Mouse (Mus musculus): ENCODE data around the gene Arhgap17.

Gene Arhgap17

DNA sequence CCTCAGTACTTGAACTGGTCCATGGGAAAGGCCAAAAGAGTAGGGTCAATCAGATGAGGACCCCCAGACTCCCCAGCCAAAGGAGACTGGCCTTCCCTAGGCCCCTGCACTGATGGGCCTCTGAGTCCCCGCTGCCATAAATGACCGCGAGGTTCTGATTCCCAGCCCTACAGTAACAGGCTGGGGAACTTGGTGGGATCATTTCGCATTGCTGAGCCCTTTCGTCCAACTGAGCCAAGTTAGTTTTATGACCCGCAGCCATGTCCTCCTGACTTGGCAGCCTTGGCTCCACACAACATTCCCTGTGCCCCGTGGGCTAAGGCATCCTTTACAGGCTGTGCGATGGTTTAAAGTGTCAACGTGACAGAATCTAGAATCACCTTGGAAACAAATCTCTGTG lies 985 bp upstream of the Arhgap17 start:
- in situ Hi-C loops (cut with MboI; ENCODE audit: unreplicated experiment in 2 of 2): no loop called here

DNA sequence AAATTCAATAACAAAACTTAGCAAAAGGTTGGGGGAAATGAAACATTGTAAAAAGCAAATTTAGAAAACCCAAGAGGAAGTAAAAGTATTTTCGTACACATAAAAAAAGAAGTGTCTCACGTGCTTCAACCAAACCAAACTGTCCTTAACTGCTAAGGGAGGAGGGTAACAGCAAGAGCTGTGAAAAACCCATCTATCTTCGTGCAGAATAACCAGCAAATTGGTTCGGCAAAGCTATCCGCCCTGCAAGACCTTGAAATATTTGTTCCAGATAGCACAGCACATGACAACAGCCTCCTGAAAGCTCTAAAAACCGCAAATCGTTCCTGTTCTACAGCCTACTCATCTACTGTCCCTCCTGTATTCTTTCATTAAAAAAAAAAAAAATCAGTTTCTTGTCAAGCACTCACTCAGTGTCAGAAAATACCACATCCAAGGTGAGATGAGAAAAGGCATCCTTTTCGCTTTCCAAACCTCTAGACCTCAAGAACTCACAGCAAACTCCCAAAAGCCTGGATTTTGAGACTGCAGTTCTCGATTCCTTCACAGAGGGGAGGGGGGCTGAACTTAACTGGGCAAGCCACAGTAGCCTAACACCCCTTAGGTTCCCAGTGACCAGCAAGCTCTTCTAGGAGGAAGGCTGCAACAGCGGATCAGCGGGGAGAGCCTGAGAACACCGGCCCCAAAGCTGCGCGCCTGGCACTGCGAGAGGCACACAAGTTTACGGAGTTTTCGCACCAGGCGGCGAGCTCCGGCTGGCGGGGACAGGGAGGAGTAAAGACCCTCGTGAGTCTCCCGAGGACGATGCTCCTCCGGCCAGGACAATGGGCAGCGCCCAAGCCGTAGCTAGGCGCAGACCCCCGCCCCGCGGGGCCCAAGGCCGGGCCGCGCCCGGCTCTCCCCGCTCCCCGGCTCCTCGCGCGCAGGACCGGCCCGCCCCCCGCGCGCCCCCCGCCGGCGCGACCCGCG lies 653 bp downstream of the Arhgap17 start:
- in situ Hi-C loops (cut with MboI; ENCODE audit: unreplicated experiment in 2 of 2): no loop called here

DNA sequence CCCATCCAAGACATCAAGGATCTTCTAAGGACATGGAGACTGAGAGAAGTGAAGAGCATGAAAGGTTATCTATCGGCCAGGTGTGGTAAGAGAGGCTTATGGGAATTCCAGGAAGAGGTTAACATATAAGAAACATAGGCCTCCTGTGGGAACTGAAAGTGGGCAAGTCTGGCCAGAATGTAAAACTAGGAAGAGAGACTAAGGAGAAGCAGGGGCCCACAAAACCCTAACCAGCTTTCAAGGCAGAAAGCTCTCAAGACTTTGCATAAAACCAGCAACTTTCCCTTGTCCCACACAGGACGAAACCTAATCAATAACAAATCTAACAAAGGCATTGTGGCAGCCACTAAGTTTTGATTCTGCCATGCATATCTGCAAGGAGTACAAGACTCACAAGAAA lies 1.5 kb downstream of the Arhgap17 start:
- in situ Hi-C loops (cut with MboI; ENCODE audit: unreplicated experiment in 2 of 2): no loop called here

DNA sequence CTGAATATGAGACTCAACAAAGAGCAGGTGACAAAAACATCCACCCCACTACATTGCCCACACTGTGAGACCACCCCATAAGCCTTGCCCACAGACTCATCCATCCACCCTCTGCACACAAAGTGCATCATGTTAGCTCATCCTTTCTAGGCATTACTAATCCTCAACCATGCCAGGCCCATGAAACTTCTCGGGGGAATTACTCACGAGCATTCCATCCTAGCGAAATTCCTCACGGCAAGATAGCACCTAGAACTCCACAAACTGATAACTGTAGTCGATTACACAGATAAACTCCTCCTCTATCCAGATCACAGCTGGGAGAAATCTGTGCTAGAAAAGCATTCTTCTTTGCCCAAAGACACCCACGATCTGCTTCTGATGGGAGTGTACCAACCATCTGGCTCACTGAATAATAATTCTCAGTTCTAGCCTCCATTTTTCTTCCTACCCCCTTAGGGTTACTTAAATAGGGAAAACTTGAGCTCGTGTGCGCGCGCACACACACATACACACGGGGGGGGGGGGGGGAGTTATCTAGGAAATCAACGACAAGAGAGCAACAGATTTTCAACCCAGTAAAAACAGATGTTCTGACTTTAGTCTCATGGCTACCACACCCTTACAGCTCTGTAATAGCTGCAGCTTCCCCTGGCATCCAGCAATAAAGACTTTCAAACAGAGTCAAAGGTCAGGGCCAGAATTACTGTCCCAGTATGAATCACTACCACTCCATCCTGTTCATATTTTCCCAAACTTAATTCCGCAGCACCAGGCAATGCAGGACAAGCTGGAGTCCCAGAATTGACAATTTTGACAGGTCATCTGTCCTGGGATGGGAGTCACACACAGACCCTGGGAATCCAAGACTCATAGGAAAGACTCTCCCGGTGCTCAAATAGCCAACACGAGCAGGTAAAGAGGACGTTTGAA lies 2.2 kb downstream of the Arhgap17 start:
- in situ Hi-C loops (cut with MboI; ENCODE audit: unreplicated experiment in 2 of 2): no loop called here

DNA sequence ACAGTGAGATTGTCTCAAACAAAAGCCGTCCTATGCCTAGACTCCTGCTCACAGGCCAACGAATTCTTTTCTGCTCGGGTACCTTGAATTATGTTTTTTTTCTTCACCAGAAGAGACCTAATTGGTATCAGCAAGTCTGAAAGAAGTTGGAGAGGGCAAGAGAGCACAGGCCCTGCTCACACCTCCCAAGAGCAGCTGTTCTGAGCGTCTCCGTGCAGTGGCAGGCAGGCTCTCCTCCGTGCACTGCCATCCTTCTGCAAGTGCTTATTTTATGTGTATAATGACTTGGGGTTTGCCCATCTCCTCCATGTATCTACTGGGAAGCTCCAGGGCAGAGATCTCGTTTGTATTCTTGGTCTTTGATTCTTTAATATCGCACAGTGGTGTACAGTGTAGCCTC lies 2.9 kb downstream of the Arhgap17 start:
- in situ Hi-C loops (cut with MboI; ENCODE audit: unreplicated experiment in 2 of 2): no loop called here

- in situ Hi-C loops (cut with MboI; ENCODE audit: unreplicated experiment in 2 of 2): no loop called here
These were observed 3.6 kb downstream of the Arhgap17 start for GRCm38 (mm10) chr7:123365876-123366741.

- in situ Hi-C loops (cut with MboI; ENCODE audit: unreplicated experiment in 2 of 2): no loop called here
These were observed 5.7 kb downstream of the Arhgap17 start for GRCm38 (mm10) chr7:123363971-123364370.

DNA sequence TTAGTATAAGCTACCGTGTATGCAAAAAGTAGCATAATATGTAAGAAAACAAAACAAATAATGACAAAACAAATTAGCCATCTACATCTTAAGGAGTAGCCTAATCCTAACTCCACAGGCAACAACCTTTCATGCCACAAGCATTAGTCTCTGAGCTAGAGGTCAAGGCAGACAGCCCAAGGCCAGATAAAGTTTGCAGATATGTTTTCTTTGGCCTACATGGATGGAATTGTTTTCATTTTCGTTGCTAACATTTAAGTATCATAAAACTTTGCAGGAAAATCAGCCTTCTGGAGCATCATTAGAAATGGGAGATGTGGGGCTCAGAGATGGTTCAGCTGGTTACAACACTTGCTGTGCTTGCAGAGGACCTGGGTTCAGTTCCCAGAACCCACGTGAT lies 6.9 kb downstream of the Arhgap17 start:
- in situ Hi-C loops (cut with MboI; ENCODE audit: unreplicated experiment in 2 of 2): no loop called here

- in situ Hi-C loops (cut with MboI; ENCODE audit: unreplicated experiment in 2 of 2): no loop called here
These were observed 8.3 kb downstream of the Arhgap17 start for GRCm38 (mm10) chr7:123361229-123361980.

DNA sequence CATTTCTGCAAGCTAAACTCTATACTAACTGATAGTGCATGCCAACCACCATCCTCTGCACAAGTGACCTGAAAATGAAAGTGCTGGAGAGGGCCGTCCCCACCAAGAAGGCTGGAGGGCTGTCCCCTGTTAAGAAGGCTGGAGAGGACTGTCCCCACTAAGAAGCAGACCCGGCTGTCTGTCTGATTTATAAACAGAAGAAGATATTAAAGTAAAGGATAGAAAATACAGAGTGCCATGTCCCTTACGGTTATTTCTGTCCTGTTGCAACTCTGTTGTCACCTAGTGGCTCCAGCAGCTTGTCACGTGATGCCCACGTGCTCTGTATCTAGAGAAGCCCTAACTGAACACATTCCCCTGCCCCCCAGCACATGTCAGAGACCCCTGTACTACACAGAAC lies 9.5 kb downstream of the Arhgap17 start:
- in situ Hi-C loops (cut with MboI; ENCODE audit: unreplicated experiment in 2 of 2): no loop called here

GRCm38 (mm10) chr7:123359101-123359500 lies 10.6 kb downstream of the Arhgap17 start:
- in situ Hi-C loops (cut with MboI; ENCODE audit: unreplicated experiment in 2 of 2): no loop called here

DNA sequence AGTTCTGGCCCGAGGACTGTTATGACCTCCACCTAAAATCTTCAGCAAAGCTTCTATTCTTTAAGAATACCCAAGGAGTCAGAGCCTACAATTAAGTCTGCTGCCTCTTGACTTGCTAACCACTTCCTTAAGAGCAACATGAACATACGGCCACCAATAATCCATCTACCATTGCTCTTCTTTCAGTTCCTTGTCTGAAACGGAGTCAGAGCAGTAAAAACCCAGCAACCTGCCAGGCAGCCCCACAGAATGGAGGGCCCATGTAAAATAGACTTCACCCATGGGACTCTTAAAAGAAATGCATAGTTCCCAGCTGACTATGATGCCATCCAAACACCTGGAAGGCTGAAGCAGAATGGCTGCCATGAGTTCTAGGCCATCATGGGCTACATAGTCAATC lies 13.6 kb downstream of the Arhgap17 start:
- in situ Hi-C loops (cut with MboI; ENCODE audit: unreplicated experiment in 2 of 2): no loop called here

DNA sequence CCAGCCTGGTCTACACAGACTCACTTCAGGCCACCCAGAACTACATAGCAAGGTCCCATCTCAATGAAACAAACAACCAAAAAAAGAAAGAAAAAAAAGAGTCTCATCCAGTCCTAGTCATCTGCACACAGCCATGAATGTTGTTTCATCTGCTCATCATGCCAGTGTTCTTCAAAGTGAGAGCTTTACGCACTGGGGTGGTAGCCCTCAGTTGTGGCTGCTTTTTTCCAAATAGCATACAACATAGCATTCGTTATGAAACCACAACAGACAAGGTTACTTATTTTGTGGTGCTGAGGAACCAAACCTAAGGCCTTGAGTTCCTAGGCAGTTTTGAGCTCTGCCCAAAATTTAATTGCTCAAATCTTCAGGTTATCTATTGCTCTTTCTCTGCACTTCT lies 14.9 kb downstream of the Arhgap17 start:
- in situ Hi-C loops (cut with MboI; ENCODE audit: unreplicated experiment in 2 of 2): no loop called here

- in situ Hi-C loops (cut with MboI; ENCODE audit: unreplicated experiment in 2 of 2): no loop called here
These were observed 15.3 kb downstream of the Arhgap17 start for GRCm38 (mm10) chr7:123354392-123354791.

- in situ Hi-C loops (cut with MboI; ENCODE audit: unreplicated experiment in 2 of 2): no loop called here
These were observed 15.8 kb downstream of the Arhgap17 start for GRCm38 (mm10) chr7:123353879-123354278.

GRCm38 (mm10) chr7:123353081-123353480 lies 16.6 kb downstream of the Arhgap17 start:
- in situ Hi-C loops (cut with MboI; ENCODE audit: unreplicated experiment in 2 of 2): no loop called here

DNA sequence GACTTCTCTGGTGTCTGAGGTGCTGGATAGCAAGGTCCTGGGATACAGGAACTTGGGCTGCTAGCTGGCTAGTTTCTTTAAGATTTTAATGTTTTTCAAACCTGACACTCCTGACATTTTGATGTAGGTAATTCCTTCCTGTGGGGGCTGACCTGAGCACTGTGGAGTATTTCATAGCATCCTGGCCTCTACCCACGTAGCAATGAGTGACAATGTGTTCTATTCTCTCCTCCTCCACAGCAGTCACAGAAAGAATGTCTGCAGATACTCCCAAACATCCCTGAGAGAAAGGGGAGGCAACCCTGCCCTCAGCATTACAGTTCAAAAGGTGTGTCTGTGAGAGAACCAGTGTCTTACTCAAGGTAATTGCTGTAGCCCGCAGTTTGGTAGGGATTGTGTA lies 19.5 kb downstream of the Arhgap17 start:
- in situ Hi-C loops (cut with MboI; ENCODE audit: unreplicated experiment in 2 of 2): no loop called here

- in situ Hi-C loops (cut with MboI; ENCODE audit: unreplicated experiment in 2 of 2): no loop called here
These were observed 19.9 kb downstream of the Arhgap17 start for GRCm38 (mm10) chr7:123349813-123350212.

DNA sequence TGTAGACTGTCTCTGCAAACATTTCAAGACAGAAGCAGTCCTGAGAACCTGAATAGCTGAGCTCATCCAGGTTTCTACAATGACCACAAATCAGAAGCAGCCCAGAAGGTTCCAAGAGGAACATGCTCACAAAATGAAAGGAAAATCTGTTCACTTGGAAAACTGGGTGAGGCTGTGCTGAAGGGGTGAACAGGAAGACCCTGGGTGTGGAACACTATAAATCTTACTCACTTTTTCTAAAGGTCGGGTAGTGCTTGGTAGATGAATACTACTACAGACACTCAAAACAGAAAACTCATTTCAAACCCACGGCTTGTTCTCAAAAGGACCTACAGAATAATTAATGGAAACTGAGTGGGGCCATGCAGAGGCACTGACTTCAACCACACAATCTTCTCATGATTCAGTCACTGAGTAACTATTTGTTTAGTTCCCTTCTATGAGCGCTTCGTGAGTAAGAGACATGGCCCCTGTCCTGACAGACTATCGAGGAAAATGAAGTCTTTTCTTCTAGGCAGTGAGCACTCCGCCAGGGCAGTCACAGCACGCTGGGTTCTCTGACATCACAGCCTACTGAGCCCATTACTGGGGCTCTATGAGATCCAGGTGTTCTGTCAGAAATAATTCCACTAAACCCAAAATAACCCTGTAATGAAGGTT lies 23.0 kb downstream of the Arhgap17 start:
- in situ Hi-C loops (cut with MboI; ENCODE audit: unreplicated experiment in 2 of 2): no loop called here

All from v-Abl transformed pro-B cells (cell line).